Mouse (Mus musculus): ENCODE data around the gene Mgat4e.

The Mgat4e gene

DNA sequence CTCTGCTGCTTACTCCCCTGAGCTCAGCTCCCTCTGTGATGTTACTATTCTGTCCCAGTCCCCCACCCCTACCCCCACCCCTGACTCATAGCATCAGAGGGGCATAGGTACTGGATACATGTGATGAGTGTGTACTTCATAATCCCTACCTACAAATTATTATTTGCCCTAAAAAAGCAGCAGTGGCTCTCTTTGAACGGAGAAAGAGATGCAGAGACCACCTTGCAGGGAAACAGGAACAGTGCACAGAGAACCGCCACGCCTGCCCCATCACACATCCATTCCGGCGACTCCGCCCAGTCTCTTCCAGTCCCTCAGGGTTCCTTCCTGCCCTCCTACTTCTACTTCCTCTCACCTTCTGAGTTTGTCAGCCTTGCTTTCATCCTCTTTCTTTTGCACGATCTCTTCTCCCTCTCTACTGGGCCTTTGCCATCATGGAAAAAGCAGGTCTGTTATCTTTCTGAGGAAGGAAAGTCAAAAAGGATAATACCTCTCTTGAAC lies at the start of gene Mgat4e:
Mgat4e (minus strand) TSS at position 51 of the 501 bp plus-strand sequence.
- DNase-seq: no peak

DNA sequence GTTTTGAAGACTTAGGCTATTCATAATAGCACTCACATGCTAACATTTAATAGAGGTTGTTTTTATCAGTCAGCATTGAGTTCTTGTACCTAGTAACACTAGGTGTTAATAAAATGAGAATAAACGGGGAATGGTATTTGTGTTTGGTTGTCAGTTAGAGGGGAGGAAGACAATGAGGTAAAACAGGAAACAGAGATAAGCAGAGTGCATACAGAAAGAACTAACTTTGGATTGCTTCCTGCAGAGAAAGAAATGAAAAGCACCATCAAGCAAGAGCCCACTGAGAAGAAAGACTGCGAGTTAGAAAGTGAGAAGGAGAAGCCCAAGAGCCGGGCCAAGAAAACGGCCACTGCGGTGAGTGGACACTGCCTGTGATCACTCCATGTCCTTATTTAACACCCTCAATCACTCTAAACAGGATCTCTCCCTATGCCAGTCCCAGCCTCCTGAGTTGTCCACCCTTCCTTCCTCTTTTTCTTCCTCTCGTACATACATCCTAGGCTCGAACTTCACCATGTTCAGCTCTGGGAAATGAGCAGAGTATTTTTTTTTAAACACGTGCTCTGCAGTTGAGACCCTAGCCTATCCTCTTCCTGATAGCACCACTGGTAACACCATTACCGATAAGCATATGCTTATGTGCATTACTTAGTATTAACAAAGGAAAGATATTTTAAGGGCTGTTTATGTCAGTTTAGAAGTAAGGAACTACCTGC lies 48.0 kb upstream of the Mgat4e start:
- DNase-seq: no peak

DNA sequence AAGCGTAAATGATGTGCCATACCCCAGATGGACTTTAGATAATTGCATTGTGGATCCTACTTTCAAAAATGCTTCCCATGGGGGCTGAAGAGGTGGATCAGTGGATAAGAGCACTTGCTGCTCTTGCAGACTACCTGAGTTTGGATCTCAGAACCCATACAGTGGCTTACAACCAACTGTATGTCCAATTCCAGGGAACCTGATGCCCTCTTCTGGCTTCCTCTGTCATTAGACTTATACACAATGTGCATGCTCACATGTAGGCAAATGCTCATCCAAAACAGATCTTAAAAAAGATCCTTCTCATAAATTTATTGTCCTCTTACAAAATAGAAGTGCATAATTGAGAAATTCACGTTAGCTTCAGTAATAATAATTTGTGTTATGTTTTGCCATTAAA lies 42.3 kb upstream of the Mgat4e start:
- no peak for DNase-seq

DNA sequence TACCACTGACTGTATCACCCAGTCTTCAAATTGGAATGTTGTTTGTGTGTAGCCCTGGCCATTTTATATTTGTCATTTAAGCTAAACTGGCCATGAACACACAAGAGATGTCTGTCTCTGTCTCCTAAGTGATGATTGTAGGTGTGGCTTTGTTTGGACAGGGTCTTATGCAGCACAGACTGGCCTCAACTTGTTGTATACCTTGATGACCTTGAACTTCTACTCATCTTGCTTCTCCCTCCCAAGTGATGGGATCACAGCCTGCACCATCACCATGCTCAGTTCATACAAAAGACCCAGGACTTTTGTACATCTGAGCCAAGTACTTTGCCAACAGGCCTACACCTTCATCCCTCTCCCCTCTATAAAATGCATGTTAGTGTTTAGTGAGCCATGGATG lies 40.2 kb upstream of the Mgat4e start:
- no peak for DNase-seq

DNA sequence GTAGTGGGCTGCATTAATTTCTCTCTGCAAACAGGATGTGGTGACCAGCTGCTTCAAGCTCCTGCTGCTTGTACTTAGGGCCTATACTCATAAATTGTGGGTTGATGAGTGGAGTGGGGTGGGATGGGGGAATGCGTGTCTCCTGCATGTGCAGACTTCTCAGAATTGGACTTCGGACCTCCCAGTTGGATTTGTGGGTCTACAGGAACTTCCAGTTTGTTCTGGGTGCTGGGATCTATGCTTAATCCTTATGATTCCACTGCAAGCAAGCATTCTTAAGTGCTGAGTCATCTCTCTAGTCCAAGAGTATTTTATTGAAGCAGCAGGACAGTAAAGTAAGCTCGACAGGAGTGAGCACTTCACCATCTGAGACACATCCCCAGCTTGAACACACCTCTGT lies 34.1 kb upstream of the Mgat4e start:
- DNase-seq: no peak

DNA sequence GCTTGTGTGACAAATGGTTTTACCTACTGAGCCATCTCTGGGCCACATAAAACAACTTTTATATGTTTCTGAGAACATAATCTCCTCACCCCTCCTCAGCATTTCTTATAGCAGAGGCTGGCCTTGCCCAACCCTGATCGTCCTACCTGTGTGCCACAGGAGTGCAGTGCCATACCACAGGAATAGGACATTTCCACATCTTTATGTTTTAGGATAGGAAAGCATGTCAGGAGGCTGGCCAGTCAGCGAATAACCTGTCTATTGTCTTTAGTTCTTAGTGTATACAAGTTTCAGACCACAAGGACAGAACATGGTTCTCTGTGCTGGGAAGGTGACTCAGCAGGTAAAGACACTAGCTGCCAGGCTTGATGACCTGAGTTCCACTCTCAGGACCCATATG lies 31.3 kb upstream of the Mgat4e start:
- DNase-seq: no peak

DNA sequence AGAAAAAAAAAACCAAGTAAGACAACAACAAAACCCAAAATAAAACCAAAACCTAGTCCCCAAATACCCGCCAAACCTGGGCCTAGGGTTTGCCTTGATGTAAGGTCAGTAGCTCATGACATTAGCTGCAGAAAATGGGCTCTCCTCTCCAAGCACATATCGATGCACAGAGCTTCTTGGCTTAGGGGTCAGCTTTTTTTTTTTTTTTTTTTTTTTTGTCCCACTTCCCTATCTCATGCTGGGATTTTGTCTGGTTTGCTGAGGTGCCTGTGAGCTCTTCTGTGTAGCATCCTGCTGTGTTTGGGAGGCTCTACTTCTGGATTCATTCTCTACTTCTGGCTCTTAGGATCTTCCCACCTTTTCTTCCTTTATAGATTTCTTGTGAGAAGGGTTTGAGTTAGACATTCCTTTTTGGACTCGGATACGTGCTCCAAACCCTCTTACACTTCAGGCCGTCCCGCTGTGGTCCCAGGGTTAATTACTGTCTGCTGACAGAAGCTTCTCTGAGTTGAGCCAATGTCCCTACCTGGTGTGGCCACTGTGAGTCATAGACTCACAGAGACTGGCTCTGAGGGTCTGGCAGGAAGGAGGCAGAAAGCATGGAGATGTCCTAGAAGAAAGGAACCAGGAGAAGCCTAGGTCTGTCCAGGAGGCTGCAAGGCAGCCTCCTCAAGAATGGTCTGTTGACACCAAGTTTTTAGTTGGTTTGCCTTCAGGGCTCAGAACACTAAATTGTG lies 28.1 kb upstream of the Mgat4e start:
- no peak for DNase-seq

DNA sequence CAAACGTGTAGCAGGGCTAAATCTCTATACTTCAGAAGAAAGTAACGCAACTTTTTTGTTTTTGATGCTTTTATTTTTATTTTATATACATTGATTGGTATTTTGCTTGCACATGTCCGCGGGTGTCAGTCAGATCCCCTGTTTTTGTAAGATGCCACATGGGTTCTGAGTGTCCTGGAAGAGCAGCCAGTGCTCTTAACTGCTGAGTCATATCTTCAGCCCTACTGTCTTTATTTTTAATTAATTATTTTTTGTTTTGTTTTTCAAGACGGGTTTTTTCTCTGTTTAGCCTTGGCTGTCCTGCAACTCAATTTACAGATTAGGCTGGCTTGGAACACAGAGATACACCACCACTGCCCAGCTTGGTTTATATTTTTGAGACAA lies 24.4 kb upstream of the Mgat4e start:
- DNase-seq: no peak

DNA sequence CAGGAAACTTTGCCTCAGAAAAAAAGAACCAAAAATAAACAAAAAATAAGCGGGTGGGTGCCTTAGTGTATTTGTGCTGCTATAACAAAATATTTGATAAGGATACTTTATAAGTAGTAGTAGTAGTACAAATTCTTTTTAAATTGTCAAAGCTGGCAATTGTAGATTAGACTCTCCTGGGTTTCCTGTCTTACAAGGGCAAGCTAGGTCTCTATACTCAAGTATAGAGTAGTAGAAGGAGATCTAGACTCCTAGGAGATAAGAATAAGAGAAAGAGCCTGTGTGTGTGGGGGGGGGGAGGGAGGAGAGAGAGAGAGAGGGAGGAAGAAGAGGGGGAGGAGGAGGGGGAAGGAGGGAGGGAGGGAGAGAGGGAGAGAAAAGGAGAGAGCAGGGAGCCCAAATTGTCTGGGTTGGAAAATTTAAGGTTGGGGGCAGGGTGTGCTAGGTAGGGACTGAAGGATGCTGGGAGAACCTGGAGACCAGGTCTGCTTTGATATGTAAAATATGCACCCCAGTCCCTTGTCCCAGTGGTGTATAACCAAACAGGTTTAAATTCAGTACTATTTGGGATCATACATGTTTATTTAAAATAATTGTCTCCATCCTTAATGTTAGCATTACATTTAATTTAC lies 23.9 kb upstream of the Mgat4e start:
- no peak for DNase-seq

DNA sequence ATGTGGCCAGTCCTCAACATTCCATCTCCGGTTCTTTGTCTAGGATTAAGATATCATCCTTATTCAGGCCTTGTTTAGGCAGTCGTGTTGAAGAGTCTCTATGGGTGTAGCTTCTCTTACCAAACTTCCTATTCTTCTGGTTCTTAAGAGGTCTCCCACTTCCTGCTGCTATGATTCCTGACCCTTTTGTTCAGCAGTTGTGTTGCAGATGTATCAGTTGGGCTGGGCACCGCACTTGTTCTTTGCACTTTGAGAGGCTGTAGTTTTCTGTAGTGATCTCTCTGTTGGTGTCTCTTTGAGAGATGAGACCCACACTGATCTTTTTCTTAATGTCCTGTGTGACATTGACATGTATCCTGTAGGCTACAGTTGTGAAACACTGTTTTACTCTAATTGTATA lies 21.1 kb upstream of the Mgat4e start:
- DNase-seq: no peak

DNA sequence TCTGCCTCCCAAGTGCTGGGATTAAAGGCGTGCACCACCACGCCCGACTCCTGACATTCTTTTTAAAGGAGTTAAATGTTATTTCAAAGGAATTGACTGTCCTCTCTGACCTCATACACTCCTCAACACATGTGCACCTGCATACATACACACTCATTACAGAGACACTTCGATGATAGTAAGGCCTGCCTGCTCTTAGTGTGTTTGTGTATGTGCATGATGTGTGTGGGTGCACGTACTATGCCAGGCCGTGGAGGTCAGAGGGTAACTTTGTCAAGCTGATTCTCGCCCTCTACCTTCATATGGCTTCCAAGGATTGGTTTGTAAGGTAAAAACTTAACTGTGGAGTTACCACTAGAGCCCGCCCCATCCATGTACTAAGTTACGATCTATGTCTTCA lies 20.7 kb upstream of the Mgat4e start:
- DNase-seq: no peak

DNA sequence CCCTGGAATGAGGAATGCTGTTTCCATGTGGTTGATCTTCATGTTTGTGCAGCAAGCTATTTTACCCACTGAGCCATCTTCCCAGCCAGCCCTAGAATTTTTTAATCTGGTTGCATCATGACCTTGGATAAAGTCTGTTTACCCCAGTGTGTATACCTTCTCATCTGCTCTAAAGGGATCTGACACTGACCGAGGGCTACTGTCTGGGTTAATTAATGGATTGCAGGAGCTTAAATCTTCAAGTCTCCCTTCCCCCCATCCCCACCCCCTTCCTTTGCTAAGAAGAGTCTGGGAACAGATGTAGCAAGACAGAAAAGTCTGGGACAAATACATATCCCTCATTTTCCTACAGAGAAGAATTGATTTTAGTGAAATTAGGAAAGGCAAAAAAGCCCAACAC lies 18.0 kb upstream of the Mgat4e start:
- no peak for DNase-seq

DNA sequence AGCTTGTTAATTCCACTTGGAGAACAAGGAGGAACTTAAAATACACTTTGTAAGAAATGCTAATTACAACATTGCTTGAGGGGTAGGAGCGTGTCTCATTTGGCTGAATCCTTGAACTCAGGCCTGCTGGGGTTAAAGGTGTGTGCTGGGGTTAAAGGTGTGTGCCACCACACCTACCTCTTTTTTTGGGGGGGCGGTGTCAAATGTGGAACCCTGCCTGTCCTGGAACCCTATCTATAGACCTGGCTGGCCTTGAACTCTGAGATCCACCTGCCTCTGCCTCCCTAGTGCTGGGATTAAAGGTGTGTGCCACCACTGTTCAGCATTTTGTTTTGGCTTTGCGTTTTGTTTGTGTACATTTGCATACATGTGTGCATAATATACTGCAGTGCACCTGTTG lies 14.2 kb upstream of the Mgat4e start:
- DNase-seq: no peak

DNA sequence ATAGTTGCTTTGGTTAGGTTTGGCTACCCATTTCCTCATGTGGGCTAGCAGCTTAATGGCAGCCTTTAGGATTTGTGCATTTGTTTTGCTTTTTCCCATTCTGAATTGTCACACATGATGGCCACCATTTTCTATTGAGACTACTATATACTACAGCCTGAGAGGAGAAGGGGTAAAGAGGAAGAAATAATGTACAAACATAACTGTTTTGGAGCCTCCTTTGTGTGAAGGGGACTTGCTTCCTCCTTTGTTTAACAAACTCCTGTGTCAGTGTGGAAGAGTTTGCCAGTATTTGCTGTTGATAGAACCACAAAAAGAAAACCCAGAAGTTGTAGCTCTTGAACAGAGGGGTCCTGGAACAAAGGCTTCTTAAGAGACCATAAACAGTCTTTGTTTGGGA lies 13.0 kb upstream of the Mgat4e start:
- no peak for DNase-seq

DNA sequence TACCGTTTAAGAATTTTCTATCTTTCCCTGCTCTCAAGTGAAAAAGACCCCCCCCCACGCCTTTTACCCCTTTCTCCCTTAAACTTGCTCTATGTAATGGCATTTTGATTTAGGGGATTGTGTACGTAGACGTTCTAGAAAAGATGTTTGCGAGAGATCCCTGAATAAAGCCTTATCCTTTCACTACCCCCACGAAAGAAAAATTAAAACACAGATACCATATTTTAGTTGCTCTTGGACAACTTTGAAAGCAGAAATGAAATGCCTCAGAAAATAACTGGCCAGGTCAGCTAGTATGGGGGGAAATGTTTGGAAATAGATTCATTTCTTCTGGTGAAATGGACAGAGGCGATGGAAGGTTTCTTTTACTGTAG lies 12.3 kb upstream of the Mgat4e start:
- no peak for DNase-seq

DNA sequence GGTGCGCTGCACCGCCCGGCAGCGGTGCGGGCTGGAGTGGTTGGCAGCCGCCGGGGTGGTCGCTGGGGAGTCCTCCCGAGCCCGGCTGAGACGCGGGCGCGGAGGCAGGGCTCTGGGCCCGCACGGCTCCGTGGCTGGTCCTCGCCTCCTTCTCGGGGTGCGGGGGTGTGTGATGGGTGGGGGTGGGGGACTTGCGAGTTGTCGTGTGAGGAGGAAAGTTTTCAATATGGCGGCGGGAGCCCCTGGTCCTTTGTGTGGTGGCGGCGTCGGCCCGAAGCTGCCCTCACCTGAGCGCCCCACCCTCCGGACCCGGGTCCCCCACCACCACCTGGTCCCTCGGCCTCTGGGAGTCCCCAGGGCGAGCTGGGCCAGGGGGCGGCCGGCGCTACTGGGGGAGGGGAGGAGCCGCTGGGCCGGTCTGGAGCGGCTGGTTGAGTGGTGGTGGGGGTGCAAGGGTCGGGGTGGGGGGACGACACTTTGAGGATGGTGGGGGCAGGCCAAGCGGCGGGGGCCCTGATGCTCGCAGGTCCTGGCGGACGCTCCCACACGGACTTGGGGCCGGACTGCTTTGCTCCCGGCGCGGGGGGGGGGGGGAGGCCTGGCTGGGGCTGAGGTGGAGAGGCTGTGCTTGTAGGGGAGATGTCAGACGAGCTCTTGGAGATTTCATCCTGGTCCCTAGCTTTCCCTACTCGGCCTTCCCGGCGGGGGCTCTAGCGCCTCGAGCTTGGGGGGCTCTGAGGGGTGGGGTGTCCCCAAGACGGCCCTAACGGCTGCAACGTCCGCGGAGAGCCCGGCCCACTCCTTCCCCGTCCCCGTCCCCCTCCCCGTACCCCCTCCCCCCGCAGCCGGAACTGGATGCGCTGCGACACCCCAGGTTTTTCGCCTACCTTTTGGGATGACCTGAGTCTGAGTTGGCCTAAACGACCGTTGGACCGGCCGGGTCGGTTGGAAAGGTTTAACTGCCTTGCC lies 11.6 kb upstream of the Mgat4e start:
- peak; percentile 21 to 44 for DNase-seq

DNA sequence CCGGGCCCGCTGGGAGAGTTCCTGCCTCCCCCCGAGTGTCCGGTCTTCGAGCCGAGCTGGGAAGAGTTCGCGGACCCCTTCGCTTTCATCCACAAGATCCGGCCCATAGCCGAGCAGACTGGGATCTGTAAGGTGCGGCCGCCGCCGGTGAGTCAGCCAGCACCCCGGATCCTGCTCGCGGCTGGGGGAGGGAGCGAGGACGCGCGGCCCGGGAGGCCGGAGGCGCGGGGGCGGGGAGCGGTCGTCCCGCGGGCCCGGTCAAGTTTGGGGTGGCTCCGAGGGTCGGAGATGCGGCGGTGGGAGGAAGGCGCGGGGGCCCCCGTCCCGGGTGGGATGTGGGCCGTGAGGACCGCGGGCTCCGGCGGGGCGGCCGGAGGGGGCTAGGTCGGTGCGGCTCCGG lies 10.9 kb upstream of the Mgat4e start:
- peak in 1 of 2 experiments; percentile 55 for DNase-seq

DNA sequence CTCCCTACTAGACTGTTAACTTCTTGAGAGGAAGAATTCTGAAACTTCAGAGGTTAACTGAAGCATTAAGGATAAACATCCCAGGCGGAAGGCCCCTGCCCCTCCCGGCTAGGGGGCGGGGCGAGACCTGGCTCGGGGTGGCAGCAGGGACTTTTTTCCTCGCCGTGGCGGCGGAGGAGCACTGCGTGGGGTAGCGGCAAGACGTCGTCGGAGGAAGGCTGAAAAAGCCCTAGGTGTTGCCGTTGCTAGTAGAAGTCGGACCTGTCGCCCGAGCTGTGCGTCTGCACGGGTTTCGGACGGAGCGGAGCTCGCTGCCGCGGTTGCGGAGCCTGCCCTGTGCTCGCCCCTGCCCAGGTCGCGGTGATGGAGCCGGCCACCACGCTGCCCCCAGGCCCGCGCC lies 10.5 kb upstream of the Mgat4e start, which contains the start of gene Kdm5b:
Kdm5b (plus strand) TSS at position 196 of the 400 bp plus-strand sequence.
- peak; percentile 83 to 86 for DNase-seq

DNA sequence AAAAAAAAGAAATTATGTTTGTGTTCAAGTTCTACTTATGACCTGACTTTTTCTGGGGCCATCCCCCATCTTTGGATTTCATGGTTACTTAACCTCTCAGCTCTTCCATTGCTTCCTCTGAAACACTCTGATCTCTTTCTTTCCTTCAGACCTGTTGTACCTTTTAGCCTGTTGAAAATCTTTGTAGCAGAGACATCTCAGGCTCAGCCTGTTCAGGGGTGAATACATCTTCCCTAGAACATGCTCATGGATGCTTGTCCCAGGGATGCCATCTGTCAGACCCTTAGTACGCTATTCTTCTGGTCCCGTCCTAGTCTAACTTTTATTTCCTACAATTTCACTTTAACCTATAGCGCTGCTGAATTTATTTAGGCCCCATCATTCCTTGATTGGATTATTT lies 9.7 kb upstream of the Mgat4e start:
- no peak for DNase-seq

DNA sequence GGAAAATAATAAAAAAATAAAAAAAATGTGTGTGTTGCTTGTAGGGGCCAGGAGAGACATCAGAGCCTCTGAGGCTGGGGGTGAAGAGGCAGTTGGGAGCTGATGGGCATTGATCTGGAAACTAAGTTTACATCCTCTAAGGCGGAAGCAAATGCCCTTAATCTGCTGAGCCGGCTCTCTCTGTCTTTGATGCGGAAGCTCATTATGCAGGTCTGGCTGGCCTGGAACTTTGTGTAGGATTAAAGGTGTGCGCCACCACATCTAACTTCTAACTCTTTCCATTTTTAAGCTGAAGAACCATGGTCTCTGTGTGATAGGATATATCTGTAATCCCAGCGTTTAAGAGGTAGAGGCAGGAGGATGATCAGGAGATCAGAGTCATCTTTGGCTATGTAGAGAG lies 9.0 kb upstream of the Mgat4e start:
- no peak for DNase-seq

DNA sequence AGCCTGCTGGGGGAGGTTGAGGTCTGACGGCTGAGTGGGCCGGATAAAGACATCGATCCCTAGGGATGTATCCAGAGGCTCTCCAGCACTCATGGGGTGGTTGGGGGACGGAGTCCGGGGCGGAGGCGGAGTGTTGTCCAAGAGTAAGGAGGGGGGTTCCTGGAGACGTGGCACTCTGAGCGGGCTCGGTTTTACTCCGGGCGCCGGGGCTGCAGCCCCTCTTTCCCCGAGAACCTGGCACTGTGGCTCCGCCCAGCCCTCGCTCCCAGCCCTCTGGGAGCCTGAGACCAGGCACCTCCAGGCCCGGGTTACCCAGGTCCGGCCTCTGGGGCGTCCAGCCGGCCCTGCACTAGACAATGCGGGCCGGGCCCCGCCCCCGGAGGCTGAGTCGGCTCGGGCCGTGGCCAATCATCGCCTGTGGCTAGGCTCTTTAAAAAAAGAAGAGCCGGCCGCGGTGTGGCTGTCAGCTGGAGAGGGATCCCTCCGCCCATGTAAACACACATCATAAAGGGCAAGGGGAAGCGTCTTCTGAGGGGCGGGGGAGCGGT lies 7.3 kb upstream of the Mgat4e start:
- peak; percentile 86 to 92 for DNase-seq

Measured in thymus, adult 18-20 months (tissue).